Mouse (Mus musculus): ENCODE data around the gene Edf1. TPM values are rescaled to one million over a fixed set of nuclear protein-coding genes. Genes with fewer than 3 reads are reported as not detected.
A peak's percentile ranks its signal among the peaks of the same experiment; 100 is the strongest.

The Edf1 gene
- polyA plus RNA-seq (2015; fragmentation: Nextera tagmentation; extraction: Ambion mirVana), result 375 and 378 TPM in 2 replicates

DNA sequence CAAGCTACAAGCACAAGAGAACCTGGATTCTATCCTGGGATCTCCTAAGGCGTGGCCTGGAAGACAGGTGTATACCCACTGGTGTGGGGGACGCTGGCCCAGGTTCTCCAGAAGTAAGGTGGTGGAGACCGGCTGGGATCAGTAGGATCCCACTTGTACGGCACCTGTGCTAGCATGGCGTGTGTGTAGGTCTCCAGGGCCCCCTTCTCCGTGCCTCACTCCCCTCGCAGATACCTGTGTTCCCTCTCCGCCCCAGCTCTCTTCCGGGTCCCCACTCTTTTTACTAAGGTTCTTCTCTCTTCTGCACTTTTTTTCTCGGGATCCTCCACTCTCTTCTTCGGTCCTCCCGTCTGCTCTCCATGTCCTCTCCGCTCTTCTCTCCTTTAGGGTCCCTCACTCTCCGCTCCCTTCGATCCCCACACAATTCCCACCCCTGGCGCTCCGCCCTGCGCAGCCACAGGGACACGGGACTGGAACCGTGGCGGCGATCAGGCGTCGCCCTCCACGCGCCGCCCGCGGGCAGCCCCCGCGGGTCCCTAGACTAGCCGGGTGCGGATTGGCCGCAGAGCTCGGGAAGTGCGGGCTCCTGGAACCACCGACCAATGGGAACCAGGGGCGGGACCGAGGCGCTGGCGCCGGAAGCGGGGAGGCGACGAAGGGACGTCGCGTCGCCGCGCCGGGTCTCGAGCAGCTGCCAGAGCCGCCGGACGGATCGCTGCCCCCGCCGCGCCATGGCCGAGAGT lies at the start of gene Edf1:
Edf1 (plus strand) TSS at position 627 of the 743 bp plus-strand sequence.
- peak; percentile 98 for ATAC-seq (ENCODE audit: low FRiP score, low read depth)
- Histone ChIP-seq H3K36me3 (peaks cover 26% of the 10 kb centered on the region), H3K4me2 (peak within 1 kb of the TSS; percentile 88), H3K27me3 (no peaks in the 10 kb centered on the region), H3K4me3 (peak within 1 kb of the TSS; percentile 84), H3K9ac (peak within 1 kb of the TSS; percentile 92), H3K27ac (replicated peaks) (peak within 1 kb of the TSS; percentile 79), H3K4me1 (replicated peaks) (peaks cover 30% of the 10 kb centered on the region), H3K9me3 (no peaks in the 10 kb centered on the region)
- WGBS, result under 1% methylated on average over 61 of the region's 61 CpGs

DNA sequence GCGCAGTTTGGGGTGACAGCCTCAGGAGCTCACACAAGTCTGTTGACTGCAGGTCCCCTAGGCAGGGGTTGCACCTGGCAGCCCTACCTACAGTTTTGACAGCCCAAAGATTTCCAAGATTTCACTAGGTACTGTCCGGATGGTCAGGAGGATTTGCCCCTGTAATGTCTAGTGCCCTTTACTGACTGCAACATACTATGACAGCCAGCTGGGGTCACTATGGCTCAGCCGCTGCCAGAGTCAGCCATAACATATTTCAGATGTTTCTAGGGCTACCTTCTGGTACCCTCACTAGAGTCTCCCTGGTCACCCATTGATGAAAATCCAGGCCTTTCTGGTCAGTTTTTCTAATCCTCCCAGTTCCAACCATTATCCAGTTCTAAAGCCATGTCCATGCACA lies 47.7 kb upstream of the Edf1 start:
- no peak overlapping the region for H3K9ac ChIP-seq
- 63% methylated on average over 3 of the region's 3 CpGs for WGBS
- H3K4me1 ChIP-seq (replicated peaks), result no peaks in the 10 kb centered on the region
- no peaks in the 10 kb centered on the region for H3K27me3 ChIP-seq
- no peak overlapping the region for H3K4me2 ChIP-seq
- no peak overlapping the region for H3K27ac ChIP-seq (replicated peaks)
- no peak overlapping the region for H3K4me3 ChIP-seq
- peaks cover 6% of the 10 kb centered on the region; the same call in 1 of the 2 replicates for H3K36me3 ChIP-seq
- no peaks in the 10 kb centered on the region for H3K9me3 ChIP-seq
- no peak for ATAC-seq (ENCODE audit: low FRiP score, low read depth)

DNA sequence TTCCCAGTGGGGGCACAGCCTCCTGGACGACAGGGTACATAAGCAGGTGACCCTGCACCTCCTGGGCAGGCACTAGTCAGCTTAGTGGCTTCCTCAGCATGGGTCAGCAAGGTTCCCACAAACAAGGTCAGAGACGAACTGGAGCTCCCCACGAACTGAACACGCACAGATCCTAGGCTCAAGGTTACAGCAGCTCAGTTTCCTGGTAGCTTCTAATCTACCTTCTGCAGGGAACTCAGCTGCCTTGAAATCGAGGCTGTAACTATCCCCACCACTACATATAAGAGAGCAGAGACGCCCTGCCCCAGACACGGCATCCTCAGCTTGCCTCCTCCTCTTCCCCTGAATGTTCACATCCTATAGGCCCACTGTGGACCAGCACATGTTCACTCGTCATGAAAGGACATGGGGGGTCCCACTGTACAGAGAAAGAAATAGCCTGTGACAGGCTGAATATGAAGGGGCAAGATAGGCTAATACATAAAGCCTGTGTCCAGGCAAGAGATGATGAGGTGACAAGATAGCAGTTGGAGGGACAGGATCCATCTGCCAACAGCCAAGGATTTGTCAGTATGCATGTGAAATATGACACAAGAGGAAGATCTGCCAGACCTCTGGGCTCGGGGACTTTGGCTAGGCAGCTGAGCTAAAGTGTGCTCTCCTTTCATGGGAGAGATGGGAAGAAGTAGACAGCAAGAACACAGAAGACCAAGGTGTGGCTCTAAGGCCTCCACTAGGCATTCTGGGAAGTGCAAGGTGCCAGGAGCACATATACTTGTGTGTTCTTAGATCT lies 30.9 kb upstream of the Edf1 start:
- Histone ChIP-seq H3K4me1 (replicated peaks) (no peaks in the 10 kb centered on the region), H3K4me2 (no peak overlapping the region), H3K9me3 (no peaks in the 10 kb centered on the region), H3K4me3 (no peak overlapping the region), H3K36me3 (peaks cover 53% of the 10 kb centered on the region), H3K9ac (no peak overlapping the region), H3K27me3 (no peaks in the 10 kb centered on the region), H3K27ac (replicated peaks) (no peak overlapping the region)
- WGBS, result 91% methylated on average over 9 of the region's 9 CpGs
- no peak for ATAC-seq (ENCODE audit: low FRiP score, low read depth)

DNA sequence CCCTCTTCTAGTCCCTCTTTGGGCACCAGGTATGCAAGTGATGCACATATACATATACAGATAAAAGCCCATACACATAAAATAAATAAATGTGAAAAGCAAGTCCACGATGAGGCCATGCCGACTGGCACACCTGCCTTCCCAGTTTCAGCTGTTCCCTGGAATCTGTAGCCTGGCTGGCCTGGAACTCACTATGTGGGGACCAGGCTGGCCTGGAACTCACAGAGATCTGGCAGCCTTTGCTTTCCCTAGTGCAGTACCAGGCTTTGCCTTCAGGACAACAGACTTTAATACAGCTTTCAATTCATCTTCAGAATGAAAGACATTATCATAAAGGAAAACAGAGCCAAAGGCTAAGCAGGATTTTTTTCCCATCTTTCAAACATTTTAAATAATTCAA lies 23.9 kb upstream of the Edf1 start:
- Histone ChIP-seq H3K36me3 (peaks cover 19% of the 10 kb centered on the region), H3K9ac (no peak overlapping the region), H3K4me2 (no peak overlapping the region), H3K4me3 (no peak overlapping the region), H3K27me3 (no peaks in the 10 kb centered on the region), H3K4me1 (replicated peaks) (no peaks in the 10 kb centered on the region), H3K9me3 (no peaks in the 10 kb centered on the region), H3K27ac (replicated peaks) (no peak overlapping the region)
- no peak for ATAC-seq (ENCODE audit: low FRiP score, low read depth)
- 95% methylated on average over 2 of the region's 2 CpGs for WGBS

DNA sequence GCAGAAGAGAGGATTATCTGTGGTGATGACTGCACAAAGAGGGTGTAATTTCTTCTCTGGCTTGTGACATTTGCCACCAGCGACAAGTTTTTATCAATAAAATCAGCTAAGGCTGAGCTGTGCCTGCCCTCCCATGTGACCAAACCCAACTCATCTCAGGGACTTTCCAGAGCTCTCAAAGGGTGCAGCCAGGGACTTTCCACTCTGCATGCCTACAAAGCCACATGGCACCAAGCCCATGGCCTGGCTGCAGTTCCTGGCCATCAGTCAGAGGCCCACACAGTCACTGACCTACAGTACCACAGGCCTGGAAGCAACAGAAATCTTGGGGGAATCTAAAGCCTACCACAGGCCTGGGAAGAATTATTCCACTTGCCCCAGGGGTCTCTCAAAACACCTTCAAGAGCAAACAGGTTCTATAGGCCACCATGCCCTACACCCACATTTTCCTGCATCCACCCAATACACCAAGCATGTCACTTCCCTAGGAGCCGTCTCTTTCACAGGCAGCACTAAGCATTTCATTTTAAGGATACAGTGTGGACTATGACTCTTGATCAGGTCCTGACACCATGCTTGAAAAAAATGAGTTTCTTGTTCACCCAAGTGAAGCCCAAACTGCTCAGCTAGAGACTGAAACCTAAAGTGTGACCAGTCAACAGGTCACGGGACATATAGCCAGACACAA lies 23.3 kb upstream of the Edf1 start:
- 97% methylated on average over 3 of the region's 3 CpGs for WGBS
- H3K9ac ChIP-seq, result no peak overlapping the region
- peaks cover 13% of the 10 kb centered on the region for H3K36me3 ChIP-seq
- H3K4me2 ChIP-seq, result no peak overlapping the region
- H3K4me1 ChIP-seq (replicated peaks), result no peaks in the 10 kb centered on the region
- ATAC-seq (ENCODE audit: low FRiP score, low read depth), result no peak
- H3K27me3 ChIP-seq, result no peaks in the 10 kb centered on the region
- H3K9me3 ChIP-seq, result no peaks in the 10 kb centered on the region
- H3K4me3 ChIP-seq, result no peak overlapping the region
- H3K27ac ChIP-seq (replicated peaks), result no peak overlapping the region

DNA sequence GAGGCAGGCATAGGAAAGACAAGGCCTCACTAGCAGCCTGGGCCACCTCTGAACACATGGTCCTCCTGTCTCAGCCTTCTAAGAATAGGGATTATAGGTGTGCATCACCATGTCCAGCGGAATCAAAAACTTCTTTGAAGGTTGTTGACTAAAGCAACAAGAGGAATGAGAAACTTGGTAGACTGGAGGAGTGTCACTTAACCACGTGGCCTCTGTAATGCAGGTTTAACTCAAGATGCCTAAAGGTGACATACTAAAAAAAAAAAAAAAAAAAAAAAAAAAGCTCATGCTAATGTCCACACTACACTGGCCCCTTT lies 22.8 kb upstream of the Edf1 start:
- Histone ChIP-seq H3K27me3 (no peaks in the 10 kb centered on the region), H3K4me2 (no peak overlapping the region), H3K9me3 (no peaks in the 10 kb centered on the region), H3K4me3 (no peak overlapping the region), H3K36me3 (peaks cover 12% of the 10 kb centered on the region), H3K4me1 (replicated peaks) (no peaks in the 10 kb centered on the region), H3K9ac (no peak overlapping the region), H3K27ac (replicated peaks) (no peak overlapping the region)
- no peak for ATAC-seq (ENCODE audit: low FRiP score, low read depth)
- 92% methylated on average over 2 of the region's 2 CpGs for WGBS

DNA sequence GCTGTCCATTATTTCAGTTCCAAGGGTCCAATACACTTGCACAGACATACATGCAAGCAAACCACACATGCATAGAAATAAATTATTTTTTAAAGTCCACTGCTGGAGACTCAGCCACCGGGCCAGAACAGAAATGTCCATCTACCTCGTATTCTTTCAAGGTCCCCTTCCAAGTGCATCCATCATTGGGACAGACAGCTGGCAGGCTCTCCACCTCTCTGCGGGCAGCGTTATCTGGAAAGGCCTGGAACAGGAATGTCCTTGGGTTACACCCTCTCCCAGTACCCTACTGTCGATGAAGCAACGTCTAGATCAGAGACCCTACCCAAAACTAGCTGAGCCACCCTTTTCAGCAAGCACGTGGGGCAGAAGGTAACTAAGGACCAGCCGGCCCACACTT lies 21.1 kb upstream of the Edf1 start:
- Histone ChIP-seq H3K4me2 (no peak overlapping the region), H3K27ac (replicated peaks) (no peak overlapping the region), H3K27me3 (no peaks in the 10 kb centered on the region), H3K9ac (no peak overlapping the region), H3K36me3 (peaks cover 7% of the 10 kb centered on the region; the same call in 1 of the 2 replicates), H3K4me1 (replicated peaks) (no peaks in the 10 kb centered on the region), H3K9me3 (no peaks in the 10 kb centered on the region), H3K4me3 (no peak overlapping the region)
- 89% methylated on average over 8 of the region's 8 CpGs for WGBS
- no peak for ATAC-seq (ENCODE audit: low FRiP score, low read depth)

DNA sequence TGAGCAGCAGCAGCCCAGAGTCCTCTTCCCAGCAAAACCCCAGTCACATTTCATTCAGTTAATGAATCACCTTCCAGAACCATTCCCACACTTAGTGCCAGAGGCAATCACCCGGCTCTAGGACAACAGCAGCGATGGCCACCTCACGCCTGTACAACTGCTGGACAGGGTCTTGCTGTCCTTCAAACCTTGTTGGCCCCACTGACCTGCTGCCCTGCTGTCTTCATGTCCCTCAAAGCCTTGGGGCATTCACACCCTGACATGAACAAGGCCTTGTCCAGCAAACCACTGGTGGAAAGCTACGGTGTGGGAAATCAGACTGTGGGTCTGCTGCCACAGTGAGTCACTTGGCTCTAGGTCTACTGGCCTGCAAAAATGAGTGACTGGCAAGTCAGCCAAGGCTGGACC lies 17.1 kb upstream of the Edf1 start:
- no peak overlapping the region for H3K4me3 ChIP-seq
- H3K4me2 ChIP-seq, result no peak overlapping the region
- no peak overlapping the region for H3K9ac ChIP-seq
- H3K9me3 ChIP-seq, result no peaks in the 10 kb centered on the region
- no peak overlapping the region for H3K27ac ChIP-seq (replicated peaks)
- 95% methylated on average over 4 of the region's 4 CpGs for WGBS
- peaks cover 6% of the 10 kb centered on the region; the same call in 1 of the 2 replicates for H3K36me3 ChIP-seq
- H3K27me3 ChIP-seq, result no peaks in the 10 kb centered on the region
- 0 out of 2 replicates have a peak, but pooled peaks cover 2% of the 10 kb centered on the region for H3K4me1 ChIP-seq (replicated peaks)
- no peak for ATAC-seq (ENCODE audit: low FRiP score, low read depth)

DNA sequence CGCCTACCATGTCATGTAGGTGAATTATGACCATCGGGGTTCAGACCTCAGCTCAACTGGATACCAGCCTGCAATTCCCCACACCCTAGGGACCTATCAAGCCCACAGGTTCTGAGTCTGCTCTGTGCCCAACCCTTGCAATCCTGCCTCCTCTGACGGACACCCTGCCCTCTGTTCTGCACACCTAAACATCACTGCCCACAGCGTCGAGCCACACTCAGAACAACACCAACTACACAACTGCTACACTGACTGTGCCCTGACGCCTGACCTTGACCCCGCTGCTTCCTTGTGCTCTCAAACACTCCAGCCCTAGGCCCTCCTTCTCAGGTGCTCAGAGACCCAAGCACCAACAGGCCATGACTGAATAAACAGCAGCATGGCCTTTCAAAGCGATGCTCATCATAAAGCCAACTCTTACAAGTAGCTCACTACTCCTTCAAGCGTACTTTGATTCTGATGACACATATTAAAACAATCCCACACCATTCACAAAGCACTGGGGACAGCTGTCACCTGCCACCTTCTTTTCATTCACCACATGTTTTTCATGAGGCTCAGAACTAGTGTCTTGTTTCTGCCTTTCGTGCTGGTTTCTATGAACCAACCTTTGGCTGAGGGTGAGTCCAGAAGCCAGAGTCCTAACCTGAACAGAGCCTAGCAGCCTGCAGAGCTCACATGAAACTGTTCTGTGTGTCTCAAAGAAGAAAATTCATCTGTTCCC lies 15.8 kb upstream of the Edf1 start:
- Histone ChIP-seq H3K36me3 (no peaks in the 10 kb centered on the region), H3K9me3 (no peaks in the 10 kb centered on the region), H3K9ac (no peak overlapping the region), H3K4me1 (replicated peaks) (peaks cover 10% of the 10 kb centered on the region), H3K4me3 (no peak overlapping the region), H3K4me2 (no peak overlapping the region), H3K27ac (replicated peaks) (no peak overlapping the region), H3K27me3 (no peaks in the 10 kb centered on the region)
- 85% methylated on average over 10 of the region's 10 CpGs for WGBS
- no peak for ATAC-seq (ENCODE audit: low FRiP score, low read depth)

DNA sequence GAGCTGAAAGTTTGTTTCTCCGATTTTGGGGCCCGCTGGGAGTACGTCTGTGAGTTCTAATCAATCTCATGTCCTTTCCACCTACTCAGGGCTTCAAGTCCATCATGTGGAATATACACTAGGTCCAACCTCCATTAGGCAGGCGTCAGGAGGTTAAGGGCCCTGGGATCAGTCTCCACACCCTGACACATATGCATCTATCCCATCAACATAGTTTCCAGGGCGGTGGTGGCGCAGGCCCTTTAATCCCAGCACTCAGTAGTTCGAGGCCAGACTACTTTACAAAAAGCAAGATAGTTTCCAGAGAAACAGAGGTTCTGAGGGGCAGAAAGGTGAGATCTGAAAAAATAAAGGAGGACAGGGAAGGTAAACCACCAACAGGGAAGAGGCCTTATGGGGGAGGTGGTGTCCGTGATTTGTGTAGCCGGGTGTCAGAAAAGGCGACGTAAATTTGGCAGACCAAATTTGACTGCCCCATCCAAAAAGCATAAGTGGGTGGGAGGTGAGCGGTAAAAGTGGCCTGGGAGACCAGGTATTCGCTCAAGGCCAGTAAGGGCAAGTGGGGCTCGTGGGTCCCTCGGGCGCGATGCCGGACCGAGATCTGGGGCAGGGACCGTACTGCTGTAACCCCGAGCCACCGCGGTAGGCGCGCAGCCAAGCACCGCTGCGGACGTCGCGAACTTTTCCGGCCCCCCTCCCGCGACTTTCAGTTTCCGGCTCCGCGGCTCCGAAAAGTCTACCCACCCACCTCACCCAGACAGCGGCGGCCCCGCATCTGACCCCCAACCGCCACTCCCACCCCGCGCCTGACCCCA lies 11.4 kb upstream of the Edf1 start:
- 9% methylated on average over 43 of the region's 43 CpGs for WGBS
- Histone ChIP-seq H3K9ac (peak overlapping the region; percentile 61), H3K4me3 (peak overlapping the region; percentile 67), H3K27me3 (no peaks in the 10 kb centered on the region), H3K9me3 (no peaks in the 10 kb centered on the region), H3K27ac (replicated peaks) (peak overlapping the region; percentile 35; the same call in 1 of the 2 replicates), H3K4me1 (replicated peaks) (peaks cover 15% of the 10 kb centered on the region), H3K36me3 (no peaks in the 10 kb centered on the region), H3K4me2 (peak overlapping the region; percentile 87)
- no peak; the same call in 1 of the 2 replicates for ATAC-seq (ENCODE audit: low FRiP score, low read depth)

Measured in hindbrain, embryonic 15.5 days (tissue).